Mouse (Mus musculus): ENCODE measurements around the gene Cdkal1. TPM values are rescaled to one million over a fixed set of nuclear protein-coding genes. Genes with fewer than 3 reads are reported as not detected.

Gene Cdkal1
- polyA plus RNA-seq, 1 experiment = 3.3 TPM

- no peak for DNase-seq
- no peak overlapping the region for H3K4me3 ChIP-seq (ENCODE audit: control insufficient read depth, insufficient read depth, low read length)
- H3K4me1 ChIP-seq (replicated peaks; ENCODE audit: control insufficient read depth, insufficient read depth, low read length) = no peaks in the 10 kb centered on the region
- H3K36me3 ChIP-seq (ENCODE audit: control insufficient read depth, insufficient read depth, low read length) = no peaks in the 10 kb centered on the region
- WGBS = 92% methylated on average over 13 of the region's 13 CpGs
- H3K27me3 ChIP-seq (ENCODE audit: control insufficient read depth, insufficient read depth, low read length) = no peaks in the 10 kb centered on the region
- TF ChIP-seq CTCF (IDR thresholded peaks at IDR 0.05; ENCODE audit: borderline replicate concordance, control insufficient read depth, extremely low read depth, insufficient read depth, low read length, poor library complexity) (no peak), POLR2A (IDR thresholded peaks at IDR 0.05; ENCODE audit: control insufficient read depth, extremely low read depth, insufficient read depth, low read length, poor library complexity) (no peak)
- no peak overlapping the region for H3K27ac ChIP-seq (ENCODE audit: control insufficient read depth, insufficient read depth, low read length)
Measured at GRCm38 (mm10) chr13:29150120-29150519, 705.4 kb downstream of the Cdkal1 start.

- TF ChIP-seq CTCF (IDR thresholded peaks at IDR 0.05; ENCODE audit: borderline replicate concordance, control insufficient read depth, extremely low read depth, insufficient read depth, low read length, poor library complexity) = no peak
- no peak for TF ChIP-seq POLR2A (IDR thresholded peaks at IDR 0.05; ENCODE audit: control insufficient read depth, extremely low read depth, insufficient read depth, low read length, poor library complexity)
- Histone ChIP-seq H3K4me3 (ENCODE audit: control insufficient read depth, insufficient read depth, low read length) (no peak overlapping the region), H3K27ac (ENCODE audit: control insufficient read depth, insufficient read depth, low read length) (no peak overlapping the region), H3K36me3 (ENCODE audit: control insufficient read depth, insufficient read depth, low read length) (no peaks in the 10 kb centered on the region), H3K4me1 (replicated peaks; ENCODE audit: control insufficient read depth, insufficient read depth, low read length) (no peaks in the 10 kb centered on the region), H3K27me3 (ENCODE audit: control insufficient read depth, insufficient read depth, low read length) (no peaks in the 10 kb centered on the region)
- no peak for DNase-seq
- 91% methylated on average over 6 of the region's 6 CpGs for WGBS
Measured at GRCm38 (mm10) chr13:29149404-29149803, 706.1 kb downstream of the Cdkal1 start.

- H3K27ac ChIP-seq (ENCODE audit: control insufficient read depth, insufficient read depth, low read length) = no peak overlapping the region
- WGBS = 90% methylated on average over 9 of the region's 9 CpGs
- H3K4me3 ChIP-seq (ENCODE audit: control insufficient read depth, insufficient read depth, low read length) = no peak overlapping the region
- no peak for DNase-seq
- TF ChIP-seq POLR2A (IDR thresholded peaks at IDR 0.05; ENCODE audit: control insufficient read depth, extremely low read depth, insufficient read depth, low read length, poor library complexity) (no peak), CTCF (IDR thresholded peaks at IDR 0.05; ENCODE audit: borderline replicate concordance, control insufficient read depth, extremely low read depth, insufficient read depth, low read length, poor library complexity) (no peak)
- H3K36me3 ChIP-seq (ENCODE audit: control insufficient read depth, insufficient read depth, low read length) = no peaks in the 10 kb centered on the region
- H3K27me3 ChIP-seq (ENCODE audit: control insufficient read depth, insufficient read depth, low read length) = no peaks in the 10 kb centered on the region
- no peaks in the 10 kb centered on the region for H3K4me1 ChIP-seq (replicated peaks; ENCODE audit: control insufficient read depth, insufficient read depth, low read length)
Measured at GRCm38 (mm10) chr13:29148616-29149015, 706.9 kb downstream of the Cdkal1 start.

Other genes with a start within 250 kb of the Cdkal1 start
- 7.1 and 8.4 TPM in 2 replicates for gene E2f3, start 130.4 kb upstream of the Cdkal1 start, polyA plus RNA-seq (2012; rRNA removed)

All from thymus, adult 2 months (tissue).